8 mouse cellular contexts compared by ENCODE assay signal in the genomic region with DNA sequence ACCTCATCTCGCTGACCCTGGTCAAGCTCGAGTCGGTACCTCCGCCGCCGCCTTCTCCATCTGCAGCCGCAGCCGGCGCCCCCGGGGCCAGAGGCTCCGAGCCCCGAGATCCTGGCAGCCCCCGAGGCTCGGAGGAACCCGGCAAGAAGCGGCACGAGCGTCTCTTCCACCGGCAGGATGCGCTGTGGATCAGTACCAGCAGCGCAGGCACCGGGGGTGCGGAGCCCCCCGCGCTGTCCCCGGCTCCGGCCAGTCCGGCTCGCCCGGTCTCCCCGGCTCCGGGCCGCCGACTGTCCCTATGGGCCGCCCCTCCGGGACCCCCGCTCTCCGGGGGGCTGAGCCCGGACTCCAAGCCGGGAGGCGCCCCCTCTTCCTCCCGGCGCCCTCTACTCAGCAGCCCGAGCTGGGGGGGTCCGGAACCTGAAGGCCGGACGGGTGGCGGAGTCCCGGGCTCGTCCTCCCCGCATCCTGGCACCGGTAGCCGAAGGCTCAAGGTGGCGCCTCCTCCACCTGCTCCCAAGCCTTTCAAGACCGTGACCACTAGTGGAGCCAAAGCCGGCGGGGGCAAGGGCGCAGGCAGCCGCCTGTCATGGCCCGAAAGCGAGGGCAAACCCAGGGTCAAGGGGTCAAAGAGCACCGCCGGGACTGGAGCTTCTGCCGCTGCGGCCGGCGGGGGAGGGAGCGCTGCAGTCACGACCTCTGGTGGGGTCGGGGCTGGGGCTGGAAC. TPM values are rescaled to one million over a fixed set of nuclear protein-coding genes. Genes with fewer than 3 reads are reported as not detected.
DNase-seq lines count a peak whose midpoint lies in the region; ATAC-seq and TF ChIP-seq lines count a peak whose summit lies in the region.

No protein-coding gene starts in this region.

- H3K4me1 ChIP-seq in lung, embryonic 15.5 days = peaks cover 41% of the 10 kb centered on the region
- H3K4me1 ChIP-seq in hindbrain, postnatal 0 days (ENCODE audit: insufficient read depth, low read length) = peaks cover 20% of the 10 kb centered on the region
- peaks cover 63% of the 10 kb centered on the region for H3K4me1 ChIP-seq in midbrain, embryonic 15.5 days

- peak overlapping the region; percentile 46 for H3K4me3 ChIP-seq in lung, embryonic 15.5 days
- H3K4me3 ChIP-seq in hindbrain, postnatal 0 days (ENCODE audit: low read length) = peak overlapping the region; percentile 72
- H3K4me3 ChIP-seq in midbrain, embryonic 15.5 days = peak overlapping the region; percentile 87

- peaks cover 95% of the 10 kb centered on the region for H3K27me3 ChIP-seq in lung, embryonic 15.5 days
- no peaks in the 10 kb centered on the region for H3K27me3 ChIP-seq in hindbrain, postnatal 0 days (ENCODE audit: insufficient read depth, low read length)
- no peaks in the 10 kb centered on the region for H3K27me3 ChIP-seq in midbrain, embryonic 15.5 days (replicated peaks)

- peak overlapping the region; percentile 24 for H3K9ac ChIP-seq in lung, embryonic 15.5 days
- peak overlapping the region; percentile 87 for H3K9ac ChIP-seq in hindbrain, postnatal 0 days (replicated peaks; ENCODE audit: low read length)
- peak overlapping the region; percentile 89 for H3K9ac ChIP-seq in midbrain, embryonic 15.5 days

- H3K9me3 ChIP-seq in lung, embryonic 15.5 days = no peaks in the 10 kb centered on the region
- H3K9me3 ChIP-seq in hindbrain, postnatal 0 days (ENCODE audit: low read length) = no peaks in the 10 kb centered on the region
- H3K9me3 ChIP-seq in midbrain, embryonic 15.5 days = no peaks in the 10 kb centered on the region

- no peaks in the 10 kb centered on the region for H3K36me3 ChIP-seq in lung, embryonic 15.5 days
- 0 out of 2 replicates have a peak, but pooled peaks cover 11% of the 10 kb centered on the region for H3K36me3 ChIP-seq in hindbrain, postnatal 0 days (ENCODE audit: insufficient read depth, low read length)
- H3K36me3 ChIP-seq in midbrain, embryonic 15.5 days (replicated peaks) = peaks cover 6% of the 10 kb centered on the region; the same call in 1 of the 2 replicates

- no peak for DNase-seq in lung, postnatal 14 days
- peak; percentile 45 for DNase-seq in embryo, embryonic 9.5 days (ENCODE audit: extremely low spot score)
- DNase-seq in hindbrain, postnatal 0 days (ENCODE audit: low spot score) = peak; percentile 71
- DNase-seq in urinary bladder, postnatal 4 days (ENCODE audit: low spot score in 2 of 2) = no peak
- no peak for DNase-seq in adrenal gland, postnatal 14 days

- H3K4me2 ChIP-seq in lung, embryonic 15.5 days = peak overlapping the region; percentile 85
- peak overlapping the region; percentile 87 for H3K4me2 ChIP-seq in hindbrain, postnatal 0 days (ENCODE audit: low read depth, low read length)
- H3K4me2 ChIP-seq in midbrain, embryonic 15.5 days = peak overlapping the region; percentile 89

- ATAC-seq in lung, embryonic 15.5 days (ENCODE audit: borderline replicate concordance, extremely low read depth, low FRiP score, low TSS enrichment) = 0 out of 2 replicates have a peak, but pooled peaks have one; percentile 3
- 0 out of 2 replicates have a peak, but pooled peaks have one; percentile 4 for ATAC-seq in hindbrain, postnatal 0 days
- ATAC-seq in midbrain, embryonic 15.5 days (replicated peaks) = no peak
- no peak for ATAC-seq in megakaryocyte, adult 5-6 weeks (ENCODE audit: poor library complexity, severe bottlenecking)

- 4% methylated on average over 55 of the region's 70 CpGs for WGBS in lung, embryonic 15.5 days
- WGBS in hindbrain, postnatal 0 days = 1% methylated on average over 69 of the region's 70 CpGs
- WGBS in midbrain, embryonic 15.5 days = 2% methylated on average over 64 of the region's 70 CpGs

- peak; percentile 32 for TF ChIP-seq CTCF in hindbrain, postnatal 0 days (IDR thresholded peaks at IDR 0.05; ENCODE audit: low read depth)

- no peak overlapping the region for H3K27ac ChIP-seq in lung, embryonic 15.5 days
- peak overlapping the region; percentile 87 for H3K27ac ChIP-seq in hindbrain, postnatal 0 days
- H3K27ac ChIP-seq in midbrain, embryonic 15.5 days = peak overlapping the region; percentile 93

RNA-seq across cellular contexts. Expression of gene Agap2, which starts 4.7 kb away (rescaled TPM):
- polyA plus RNA-seq in lung, embryonic 15.5 days (2015; fragmentation: Nextera tagmentation; extraction: Ambion mirVana) = 0.05 and 0.07 TPM in 2 replicates
- 229 and 238 TPM in 2 replicates for total RNA-seq in hindbrain, postnatal 0 days (2014; rRNA removed)
- 4.1 and 4.9 TPM in 2 replicates for polyA plus RNA-seq in hindbrain, postnatal 0 days (2015; fragmentation: Nextera tagmentation; extraction: Ambion mirVana)
- 6.3 and 6.6 TPM in 2 replicates for polyA plus RNA-seq in midbrain, embryonic 15.5 days (2015; fragmentation: Nextera tagmentation; extraction: Ambion mirVana)
- 4.1 and 8.3 TPM in 2 replicates for total RNA-seq in megakaryocyte, adult 5-6 weeks (2015)
- 32.5 and 35.4 TPM in 2 replicates for total RNA-seq in megakaryocyte, adult 5-6 weeks (2017)
- 6.9 and 14.3 TPM in 2 replicates for total RNA-seq in adrenal gland, postnatal 14 days (2021)

RNA-seq across cellular contexts. Expression of gene Tspan31, which starts 9.8 kb away (rescaled TPM):
- polyA plus RNA-seq in lung, embryonic 15.5 days (2015; fragmentation: Nextera tagmentation; extraction: Ambion mirVana) = 161 and 175 TPM in 2 replicates
- 113 and 129 TPM in 2 replicates for total RNA-seq in hindbrain, postnatal 0 days (2014; rRNA removed)
- 105 and 107 TPM in 2 replicates for polyA plus RNA-seq in hindbrain, postnatal 0 days (2015; fragmentation: Nextera tagmentation; extraction: Ambion mirVana)
- 113 and 120 TPM in 2 replicates for polyA plus RNA-seq in midbrain, embryonic 15.5 days (2015; fragmentation: Nextera tagmentation; extraction: Ambion mirVana)
- total RNA-seq in megakaryocyte, adult 5-6 weeks (2015) = 70.0 and 82.5 TPM in 2 replicates
- 61.6 and 62.5 TPM in 2 replicates for total RNA-seq in megakaryocyte, adult 5-6 weeks (2017)
- 76.3 and 96.5 TPM in 2 replicates for total RNA-seq in adrenal gland, postnatal 14 days (2021)

RNA-seq across cellular contexts. Expression of gene Cdk4, which starts 16.5 kb away (rescaled TPM):
- polyA plus RNA-seq in lung, embryonic 15.5 days (2015; fragmentation: Nextera tagmentation; extraction: Ambion mirVana) = 1,786 and 1,890 TPM in 2 replicates
- total RNA-seq in hindbrain, postnatal 0 days (2014; rRNA removed) = 483 and 524 TPM in 2 replicates
- 519 and 563 TPM in 2 replicates for polyA plus RNA-seq in hindbrain, postnatal 0 days (2015; fragmentation: Nextera tagmentation; extraction: Ambion mirVana)
- 793 and 910 TPM in 2 replicates for polyA plus RNA-seq in midbrain, embryonic 15.5 days (2015; fragmentation: Nextera tagmentation; extraction: Ambion mirVana)
- 276 and 285 TPM in 2 replicates for total RNA-seq in megakaryocyte, adult 5-6 weeks (2015)
- 174 and 258 TPM in 2 replicates for total RNA-seq in megakaryocyte, adult 5-6 weeks (2017)
- 242 and 253 TPM in 2 replicates for total RNA-seq in adrenal gland, postnatal 14 days (2021)

RNA-seq across cellular contexts. Expression of gene March9, which starts 19.8 kb away (rescaled TPM):
- 0.61 and 0.86 TPM in 2 replicates for polyA plus RNA-seq in lung, embryonic 15.5 days (2015; fragmentation: Nextera tagmentation; extraction: Ambion mirVana)
- total RNA-seq in hindbrain, postnatal 0 days (2014; rRNA removed) = 78.3 and 80.1 TPM in 2 replicates
- polyA plus RNA-seq in hindbrain, postnatal 0 days (2015; fragmentation: Nextera tagmentation; extraction: Ambion mirVana) = 6.7 and 7.0 TPM in 2 replicates
- polyA plus RNA-seq in midbrain, embryonic 15.5 days (2015; fragmentation: Nextera tagmentation; extraction: Ambion mirVana) = 8.4 and 8.9 TPM in 2 replicates
- total RNA-seq in megakaryocyte, adult 5-6 weeks (2015) = 0.04 TPM in 1 of 2 replicates, not detected in the other
- 0.22 and 0.37 TPM in 2 replicates for total RNA-seq in megakaryocyte, adult 5-6 weeks (2017)
- total RNA-seq in adrenal gland, postnatal 14 days (2021) = 6.2 and 8.0 TPM in 2 replicates

RNA-seq across cellular contexts. Expression of gene Cyp27b1, which starts 31.8 kb away (rescaled TPM):
- 0.16 and 0.25 TPM in 2 replicates for polyA plus RNA-seq in lung, embryonic 15.5 days (2015; fragmentation: Nextera tagmentation; extraction: Ambion mirVana)
- 0.26 and 0.58 TPM in 2 replicates for total RNA-seq in hindbrain, postnatal 0 days (2014; rRNA removed)
- polyA plus RNA-seq in hindbrain, postnatal 0 days (2015; fragmentation: Nextera tagmentation; extraction: Ambion mirVana) = not detected in 2 replicates
- 0.06 and 0.18 TPM in 2 replicates for polyA plus RNA-seq in midbrain, embryonic 15.5 days (2015; fragmentation: Nextera tagmentation; extraction: Ambion mirVana)
- total RNA-seq in megakaryocyte, adult 5-6 weeks (2015) = not detected in 2 replicates
- total RNA-seq in megakaryocyte, adult 5-6 weeks (2017) = not detected in 2 replicates
- total RNA-seq in adrenal gland, postnatal 14 days (2021) = 0.26 and 0.41 TPM in 2 replicates

Comparison
In these comparisons a context has a peak if more than half of its experiments do, and no peak if none do; other contexts are left out.
1. ATAC-seq: peak in lung, embryonic 15.5 days (single experiment) and hindbrain, postnatal 0 days (single experiment); none in midbrain, embryonic 15.5 days (single experiment) and megakaryocyte, adult 5-6 weeks (single experiment).
2. H3K9ac ChIP-seq: peak in every context shown above with its lines; median percentile 89 in midbrain, embryonic 15.5 days; 87 in hindbrain, postnatal 0 days; 24 in lung, embryonic 15.5 days.
3. DNase-seq: peak in embryo, embryonic 9.5 days (single experiment) and hindbrain, postnatal 0 days (single experiment); none in lung, postnatal 14 days (single experiment), urinary bladder, postnatal 4 days (0 of 2) and adrenal gland, postnatal 14 days (single experiment).
4. Peak in every context shown above with its lines, with median percentiles within 50 percentile points of each other: H3K4me2 ChIP-seq and H3K4me3 ChIP-seq.